Mouse (Mus musculus) heart, postnatal 0 days (tissue): ENCODE data around the gene Spi1.

ENCODE experiments used
- CTCF ChIP-seq: IDR thresholded peaks from 2 replicates; pipeline ENCODE4 v1.5.1; 2016; ENCODE audit warnings: antibody characterized with exemption, control low read depth, low read depth
- EP300 ChIP-seq: IDR thresholded peaks from 2 replicates; pipeline ENCODE4 v1.6.1; 2016; ENCODE audit warnings: antibody characterized with exemption, low read depth

- TF ChIP-seq EP300: no peak
- no peak for TF ChIP-seq CTCF
Measured at GRCm38 (mm10) chr2:91113334-91113733, 31.1 kb downstream of the Spi1 start.
